Mouse (Mus musculus): ENCODE data around the gene Map1lc3b. TPM values are rescaled to one million over a fixed set of nuclear protein-coding genes. Genes with fewer than 3 reads are reported as not detected.

Gene Map1lc3b
- polyA plus RNA-seq, 1 experiment from 2014 or later = 372 TPM

GRCm38 (mm10) chr8:121577751-121578675 lies 12.1 kb upstream of the Map1lc3b start:
- Histone ChIP-seq H3K36me3 (replicated peaks) (no peaks in the 10 kb centered on the region), H3K4me3 (peak overlapping the region; percentile 64), H3K4me2 (peak overlapping the region; percentile 72), H3K9me3 (no peaks in the 10 kb centered on the region), H3K9ac (peak overlapping the region; percentile 64), H3K27me3 (replicated peaks) (no peaks in the 10 kb centered on the region), H3K27ac (peak overlapping the region; percentile 74), H3K4me1 (peaks cover 32% of the 10 kb centered on the region)
- under 1% methylated on average over 41 of the region's 44 CpGs for WGBS
- ATAC-seq (replicated peaks) = peak; percentile 76

GRCm38 (mm10) chr8:121578676-121579451 lies 11.3 kb upstream of the Map1lc3b start, which contains the start of gene Fbxo31:
Gene Fbxo31 (minus strand): TSS chr8:121578806.
- Histone ChIP-seq H3K4me2 (peak within 1 kb of the TSS; percentile 72), H3K4me3 (peak within 1 kb of the TSS; percentile 64), H3K36me3 (replicated peaks) (no peaks in the 10 kb centered on the region), H3K9ac (peak within 1 kb of the TSS; percentile 64), H3K4me1 (peaks cover 30% of the 10 kb centered on the region), H3K27me3 (replicated peaks) (no peaks in the 10 kb centered on the region), H3K9me3 (no peaks in the 10 kb centered on the region), H3K27ac (peak within 1 kb of the TSS; percentile 74)
- peak; percentile 93 for ATAC-seq (replicated peaks)
- 1% methylated on average over 55 of the region's 63 CpGs for WGBS

- Histone ChIP-seq H3K9ac (no peak overlapping the region), H3K27me3 (replicated peaks) (no peaks in the 10 kb centered on the region), H3K4me3 (no peak overlapping the region), H3K4me2 (no peak overlapping the region), H3K36me3 (replicated peaks) (no peaks in the 10 kb centered on the region), H3K4me1 (peaks cover 26% of the 10 kb centered on the region), H3K9me3 (no peaks in the 10 kb centered on the region), H3K27ac (no peak overlapping the region)
- ATAC-seq (replicated peaks) = no peak
- 37% methylated on average over 9 of the region's 9 CpGs for WGBS
Observed at GRCm38 (mm10) chr8:121580465-121580864, 9.7 kb upstream of the Map1lc3b start.

GRCm38 (mm10) chr8:121583653-121584052 lies 6.5 kb upstream of the Map1lc3b start:
- H3K9ac ChIP-seq = no peak overlapping the region
- no peak overlapping the region for H3K27ac ChIP-seq
- peaks cover 8% of the 10 kb centered on the region; the same call in 1 of the 2 replicates for H3K4me1 ChIP-seq
- no peaks in the 10 kb centered on the region for H3K9me3 ChIP-seq
- 63% methylated on average over 8 of the region's 8 CpGs for WGBS
- no peak overlapping the region for H3K4me2 ChIP-seq
- H3K4me3 ChIP-seq = no peak overlapping the region
- no peaks in the 10 kb centered on the region for H3K27me3 ChIP-seq (replicated peaks)
- no peak for ATAC-seq (replicated peaks)
- H3K36me3 ChIP-seq (replicated peaks) = no peaks in the 10 kb centered on the region

- no peaks in the 10 kb centered on the region for H3K9me3 ChIP-seq
- no peaks in the 10 kb centered on the region for H3K36me3 ChIP-seq (replicated peaks)
- H3K27ac ChIP-seq = no peak overlapping the region; the same call in 1 of the 2 replicates
- WGBS = 41% methylated on average over 13 of the region's 13 CpGs
- no peaks in the 10 kb centered on the region for H3K27me3 ChIP-seq (replicated peaks)
- peak overlapping the region; percentile 59 for H3K4me2 ChIP-seq
- peak overlapping the region; percentile 52 for H3K4me3 ChIP-seq
- H3K9ac ChIP-seq = no peak overlapping the region; the same call in 1 of the 2 replicates
- ATAC-seq (replicated peaks) = no peak
- peaks cover 13% of the 10 kb centered on the region for H3K4me1 ChIP-seq
Observed at GRCm38 (mm10) chr8:121584730-121585129, 5.4 kb upstream of the Map1lc3b start.

- Histone ChIP-seq H3K36me3 (replicated peaks) (no peaks in the 10 kb centered on the region), H3K9ac (peak overlapping the region; percentile 42), H3K4me2 (peak overlapping the region; percentile 59), H3K9me3 (no peaks in the 10 kb centered on the region), H3K4me3 (peak overlapping the region; percentile 52), H3K27ac (peak overlapping the region; percentile 59), H3K27me3 (replicated peaks) (no peaks in the 10 kb centered on the region), H3K4me1 (peaks cover 14% of the 10 kb centered on the region)
- WGBS = 1% methylated on average over 47 of the region's 47 CpGs
- ATAC-seq (replicated peaks) = peak; percentile 95
Observed at GRCm38 (mm10) chr8:121585159-121585825, 4.9 kb upstream of the Map1lc3b start.

- WGBS = 85% methylated on average over 4 of the region's 4 CpGs
- Histone ChIP-seq H3K9ac (no peak overlapping the region), H3K4me1 (peaks cover 34% of the 10 kb centered on the region)
Observed at GRCm38 (mm10) chr8:121588750-121589149, 1.4 kb upstream of the Map1lc3b start.

GRCm38 (mm10) chr8:121589205-121589726 lies 895 bp upstream of the Map1lc3b start:
- WGBS = 37% methylated on average over 2 of the region's 2 CpGs
- Histone ChIP-seq H3K4me2 (no peak overlapping the region; the same call in 1 of the 2 replicates), H3K4me1 (peaks cover 34% of the 10 kb centered on the region), H3K27ac (no peak overlapping the region), H3K36me3 (replicated peaks) (0 out of 2 replicates have a peak, but pooled peaks cover 3% of the 10 kb centered on the region), H3K4me3 (no peak overlapping the region), H3K9ac (no peak overlapping the region), H3K9me3 (no peaks in the 10 kb centered on the region), H3K27me3 (replicated peaks) (no peaks in the 10 kb centered on the region)
- ATAC-seq (replicated peaks) = no peak

More at GRCm38 (mm10) chr8:121588750-121589149, 1.4 kb upstream of the Map1lc3b start:
- Histone ChIP-seq H3K4me2 (no peak overlapping the region), H3K36me3 (replicated peaks) (0 out of 2 replicates have a peak, but pooled peaks cover 2% of the 10 kb centered on the region), H3K27ac (no peak overlapping the region), H3K9me3 (no peaks in the 10 kb centered on the region), H3K27me3 (replicated peaks) (no peaks in the 10 kb centered on the region), H3K4me3 (no peak overlapping the region)
- ATAC-seq (replicated peaks) = no peak

- no peak for ATAC-seq (replicated peaks)
- WGBS = 17% methylated on average over 20 of the region's 20 CpGs
- H3K36me3 ChIP-seq (replicated peaks) = peaks cover 18% of the 10 kb centered on the region; the same call in 1 of the 2 replicates
- peak overlapping the region; percentile 87 for H3K9ac ChIP-seq
- H3K4me3 ChIP-seq = peak overlapping the region; percentile 84
- no peaks in the 10 kb centered on the region for H3K27me3 ChIP-seq (replicated peaks)
- H3K4me2 ChIP-seq = peak overlapping the region; percentile 72
- H3K27ac ChIP-seq = peak overlapping the region; percentile 84
- H3K9me3 ChIP-seq = no peaks in the 10 kb centered on the region
- peaks cover 26% of the 10 kb centered on the region for H3K4me1 ChIP-seq
Observed at GRCm38 (mm10) chr8:121591178-121592066, 1.3 kb downstream of the Map1lc3b start.

GRCm38 (mm10) chr8:121593293-121593692 lies 3.1 kb downstream of the Map1lc3b start:
- Histone ChIP-seq H3K4me1 (peaks cover 26% of the 10 kb centered on the region), H3K9ac (no peak overlapping the region), H3K27ac (no peak overlapping the region), H3K9me3 (no peaks in the 10 kb centered on the region), H3K4me2 (no peak overlapping the region), H3K27me3 (replicated peaks) (no peaks in the 10 kb centered on the region), H3K4me3 (no peak overlapping the region), H3K36me3 (replicated peaks) (peaks cover 30% of the 10 kb centered on the region)
- ATAC-seq (replicated peaks) = no peak
- WGBS = 95% methylated on average over 5 of the region's 5 CpGs

GRCm38 (mm10) chr8:121593983-121594382 lies 3.8 kb downstream of the Map1lc3b start:
- 78% methylated on average over 9 of the region's 9 CpGs for WGBS
- Histone ChIP-seq H3K4me2 (no peak overlapping the region), H3K27me3 (replicated peaks) (no peaks in the 10 kb centered on the region), H3K4me1 (peaks cover 26% of the 10 kb centered on the region), H3K4me3 (no peak overlapping the region), H3K36me3 (replicated peaks) (peaks cover 30% of the 10 kb centered on the region), H3K27ac (no peak overlapping the region), H3K9me3 (no peaks in the 10 kb centered on the region), H3K9ac (no peak overlapping the region)
- ATAC-seq (replicated peaks) = no peak
